Mouse (Mus musculus) adipocyte (in vitro differentiated cells): Measurements from ENCODE around the gene Slc23a2.
A peak's percentile ranks its signal among the peaks of the same experiment; 100 is the strongest.

ENCODE experiments used
- DNase-seq: peaks from one replicate; pipeline ENCODE4 v3.0.0-alpha.2; 2016; ENCODE audit warnings: low spot score

Slc23a2 gene

GRCm38 (mm10) chr2:132098365-132098764 is 46.5 kb downstream of the Slc23a2 start:
- DNase-seq: no peak

- DNase-seq: no peak
Observed at GRCm38 (mm10) chr2:132096582-132096981, 48.3 kb downstream of the Slc23a2 start.

GRCm38 (mm10) chr2:132095821-132096220 is 49.1 kb downstream of the Slc23a2 start:
- no peak for DNase-seq

GRCm38 (mm10) chr2:132094441-132095230 is 50.3 kb downstream of the Slc23a2 start:
- DNase-seq: no peak

- no peak for DNase-seq
Observed at GRCm38 (mm10) chr2:132093739-132094138, 51.2 kb downstream of the Slc23a2 start.

GRCm38 (mm10) chr2:132093298-132093697 is 51.6 kb downstream of the Slc23a2 start:
- peak; percentile 77 for DNase-seq

GRCm38 (mm10) chr2:132092722-132093121 is 52.2 kb downstream of the Slc23a2 start:
- peak; percentile 73 for DNase-seq

- DNase-seq: no peak
Observed at GRCm38 (mm10) chr2:132091749-132092148, 53.2 kb downstream of the Slc23a2 start.

- DNase-seq: no peak
Observed at GRCm38 (mm10) chr2:132084813-132085212, 60.1 kb downstream of the Slc23a2 start.

GRCm38 (mm10) chr2:132084396-132084795 is 60.5 kb downstream of the Slc23a2 start:
- peak; percentile 80 for DNase-seq

- no peak for DNase-seq
Observed at GRCm38 (mm10) chr2:132079139-132079538, 65.8 kb downstream of the Slc23a2 start.

- no peak for DNase-seq
Observed at GRCm38 (mm10) chr2:132073052-132073451, 71.9 kb downstream of the Slc23a2 start.

GRCm38 (mm10) chr2:132069985-132070735 is 74.7 kb downstream of the Slc23a2 start:
- no peak for DNase-seq

- DNase-seq: no peak
Observed at GRCm38 (mm10) chr2:132064185-132064831, 80.6 kb downstream of the Slc23a2 start.

- DNase-seq: no peak
Observed at GRCm38 (mm10) chr2:132063776-132064175, 81.1 kb downstream of the Slc23a2 start.

- no peak for DNase-seq
Observed at GRCm38 (mm10) chr2:132061884-132062283, 83.0 kb downstream of the Slc23a2 start.

- DNase-seq: no peak
Observed at GRCm38 (mm10) chr2:132059919-132060318, 85.0 kb downstream of the Slc23a2 start.

GRCm38 (mm10) chr2:132055349-132055753 is 89.6 kb downstream of the Slc23a2 start:
- no peak for DNase-seq

- no peak for DNase-seq
Observed at GRCm38 (mm10) chr2:132053824-132054223, 91.1 kb downstream of the Slc23a2 start.

- DNase-seq: no peak
Observed at GRCm38 (mm10) chr2:132051798-132052197, 93.1 kb downstream of the Slc23a2 start.

- no peak for DNase-seq
Observed at GRCm38 (mm10) chr2:132049921-132050320, 95.0 kb downstream of the Slc23a2 start.

GRCm38 (mm10) chr2:132049491-132049890 is 95.4 kb downstream of the Slc23a2 start:
- DNase-seq: no peak
